Mouse (Mus musculus) brain, embryonic 14.5 days (tissue): Measurements from ENCODE around the gene Gipc1. TPM values are rescaled to one million over a fixed set of nuclear protein-coding genes. Genes with fewer than 3 reads are reported as not detected.

Experiments used
- DNase-seq: peaks from one replicate; pipeline ENCODE4 v3.0.0-alpha.2; 2011; ENCODE audit warnings: low read depth
- CTCF ChIP-seq: fragments of 200-500 bp; IDR thresholded peaks from 2 replicates; pipeline ENCODE4 v1.5.1; 2012; ENCODE audit warnings: inconsistent platforms, mild to moderate bottlenecking, moderate library complexity, borderline replicate concordance; ENCODE audit not compliant: insufficient read depth, insufficient read length; ENCODE audit errors: extremely low read depth
- POLR2A ChIP-seq: fragments of 200-500 bp; IDR thresholded peaks from 2 replicates; pipeline ENCODE4 v1.6.1; 2012; ENCODE audit warnings: mild to moderate bottlenecking, inconsistent platforms, borderline replicate concordance; ENCODE audit not compliant: poor library complexity, insufficient read depth, insufficient read length, severe bottlenecking; ENCODE audit errors: extremely low read depth
- polyA plus RNA-seq: library from polyadenylated mRNA; depleted of rRNA; stranded (reverse); fragments of >200 nt; gene quantifications from 2 replicates; pipeline ENCODE4 v1.2.3, GENCODE M21; 2012

Gipc1 gene
- polyA plus RNA-seq, 1 experiment: 91.4 TPM

- DNase-seq: no peak
- TF ChIP-seq CTCF (no peak), POLR2A (no peak)
Observed at GRCm38 (mm10) chr8:83652744-83653661, 526 bp downstream of the Gipc1 start.

- DNase-seq: no peak
- TF ChIP-seq CTCF (no peak), POLR2A (no peak)
Observed at GRCm38 (mm10) chr8:83653662-83654017, 1.2 kb downstream of the Gipc1 start.

- no peak for DNase-seq
- TF ChIP-seq POLR2A (no peak), CTCF (no peak)
Observed at GRCm38 (mm10) chr8:83654725-83655124, 2.2 kb downstream of the Gipc1 start.

GRCm38 (mm10) chr8:83656043-83656442, 3.6 kb downstream of the Gipc1 start:
- TF ChIP-seq CTCF: no peak
- no peak for TF ChIP-seq POLR2A
- no peak for DNase-seq

GRCm38 (mm10) chr8:83656484-83657246, 4.2 kb downstream of the Gipc1 start:
- TF ChIP-seq CTCF (peak; percentile 3; the same call in 1 of the 2 replicates), POLR2A (no peak)

GRCm38 (mm10) chr8:83660545-83660944, 8.1 kb downstream of the Gipc1 start:
- TF ChIP-seq CTCF (no peak), POLR2A (no peak)
- peak; percentile 51 for DNase-seq

More at GRCm38 (mm10) chr8:83656484-83657246, 4.2 kb downstream of the Gipc1 start:
- DNase-seq: no peak

- no peak for DNase-seq
- TF ChIP-seq POLR2A (no peak), CTCF (no peak)
Observed at GRCm38 (mm10) chr8:83660995-83661680, 8.7 kb downstream of the Gipc1 start.

- TF ChIP-seq CTCF (peak; percentile 97), POLR2A (no peak)
Observed at GRCm38 (mm10) chr8:83662421-83662826, 9.9 kb downstream of the Gipc1 start.

GRCm38 (mm10) chr8:83664096-83664495, 11.6 kb downstream of the Gipc1 start:
- no peak for TF ChIP-seq POLR2A
- TF ChIP-seq CTCF: no peak
- DNase-seq: no peak

More at GRCm38 (mm10) chr8:83662421-83662826, 9.9 kb downstream of the Gipc1 start:
- DNase-seq: peak; percentile 94

- no peak for DNase-seq
- no peak for TF ChIP-seq CTCF
- TF ChIP-seq POLR2A: no peak
Observed at GRCm38 (mm10) chr8:83664931-83665625, 12.6 kb downstream of the Gipc1 start.

GRCm38 (mm10) chr8:83665969-83666865, 13.7 kb downstream of the Gipc1 start, which contains the start of gene Ptger1:
Gene Ptger1, plus strand, starts transcription at chr8:83666678.
- TF ChIP-seq POLR2A (no peak), CTCF (no peak)
- peak; percentile 47 for DNase-seq
